Mouse (Mus musculus): Measurements from ENCODE around the gene Dnah2. TPM values are rescaled to one million over a fixed set of nuclear protein-coding genes. Genes with fewer than 3 reads are reported as not detected.
"Not testable (repeated sequence)": the region's sequence is repeated elsewhere in the genome, so short reads cannot be mapped to it uniquely, and the experiment has no call there.

The Dnah2 gene
- polyA plus RNA-seq, 1 experiment from 2014 or later, result 3.1 TPM

DNA sequence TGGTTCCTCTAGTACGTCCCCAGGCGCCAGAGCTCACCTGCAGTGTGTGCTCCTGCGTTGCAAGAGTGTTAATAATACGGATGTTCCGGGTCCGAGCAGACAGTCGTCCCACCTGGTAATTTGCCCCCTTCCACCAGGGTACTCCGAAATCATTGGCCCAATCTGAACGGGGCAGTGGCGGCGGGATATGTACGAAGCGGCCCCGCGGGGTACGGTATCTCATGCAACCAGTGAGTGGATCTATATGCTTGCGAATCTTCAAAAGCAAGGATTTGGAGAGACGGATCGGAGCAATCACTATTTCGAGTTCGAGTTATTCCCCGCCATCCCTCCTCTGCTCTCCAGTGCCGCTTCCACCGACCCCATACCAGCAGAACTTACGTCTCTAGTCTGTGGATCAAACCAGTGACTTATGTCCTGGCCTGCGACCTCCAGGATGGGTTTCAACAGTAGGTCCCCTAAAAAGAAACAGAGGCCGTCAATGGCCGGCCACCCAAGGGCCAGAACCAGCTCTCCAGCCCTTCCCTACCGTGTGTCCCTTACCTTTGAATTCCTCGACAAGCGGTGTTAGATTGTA is 154.2 kb downstream of the Dnah2 start:
- H3K4me1 ChIP-seq, result peaks cover 31% of the 10 kb centered on the region
- not testable (repeated sequence) for H3K9me3 ChIP-seq (replicated peaks); H3K36me3 ChIP-seq; ATAC-seq (ENCODE audit: low FRiP score); H3K27me3 ChIP-seq (replicated peaks)
- WGBS, result 1% methylated on average over 31 of the region's 31 CpGs
- peak overlapping the region; percentile 100 for H3K27ac ChIP-seq (replicated peaks)
- H3K4me2 ChIP-seq, result peak overlapping the region; percentile 85
- H3K9ac ChIP-seq (replicated peaks), result peak overlapping the region; percentile 95
- peak overlapping the region; percentile 84 for H3K4me3 ChIP-seq (replicated peaks)

DNA sequence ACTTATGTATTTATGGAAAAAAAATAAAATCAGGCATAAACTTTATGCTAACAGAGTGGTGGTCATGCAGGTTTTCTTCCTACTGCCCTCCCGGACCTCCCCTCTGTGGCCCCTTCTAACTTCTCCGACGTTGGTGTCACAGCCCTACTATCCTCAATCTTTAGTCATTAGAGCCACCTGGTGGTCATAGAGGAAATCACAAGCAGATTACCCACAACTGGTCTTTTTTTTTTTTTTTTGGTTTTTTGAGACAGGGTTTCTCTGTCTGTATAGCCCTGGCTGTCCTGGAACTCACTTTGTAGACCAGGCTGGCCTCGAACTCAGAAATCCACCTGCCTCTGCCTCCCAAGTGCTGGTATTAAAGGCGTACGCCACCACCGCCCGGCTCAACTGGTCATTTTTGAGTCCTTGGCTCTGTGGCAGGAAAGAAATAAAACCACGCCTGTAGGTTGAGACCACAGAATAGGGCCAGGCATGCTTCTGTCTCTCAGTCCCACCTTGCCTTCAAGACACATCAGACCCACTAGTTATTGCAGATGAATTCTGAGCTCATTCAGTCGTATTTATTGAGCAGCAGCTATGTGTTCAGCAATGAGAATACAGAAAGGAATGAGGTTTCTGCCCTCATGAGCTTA is 158.4 kb downstream of the Dnah2 start:
- H3K27ac ChIP-seq (replicated peaks), result no peak overlapping the region
- no peak for ATAC-seq (ENCODE audit: low FRiP score)
- WGBS, result 52% methylated on average over 10 of the region's 10 CpGs
- no peak overlapping the region for H3K4me3 ChIP-seq (replicated peaks)
- H3K4me2 ChIP-seq, result no peak overlapping the region
- peaks cover 11% of the 10 kb centered on the region for H3K4me1 ChIP-seq
- H3K27me3 ChIP-seq (replicated peaks), result no peaks in the 10 kb centered on the region
- H3K9me3 ChIP-seq (replicated peaks), result no peaks in the 10 kb centered on the region
- H3K36me3 ChIP-seq, result no peaks in the 10 kb centered on the region
- no peak overlapping the region for H3K9ac ChIP-seq (replicated peaks)

DNA sequence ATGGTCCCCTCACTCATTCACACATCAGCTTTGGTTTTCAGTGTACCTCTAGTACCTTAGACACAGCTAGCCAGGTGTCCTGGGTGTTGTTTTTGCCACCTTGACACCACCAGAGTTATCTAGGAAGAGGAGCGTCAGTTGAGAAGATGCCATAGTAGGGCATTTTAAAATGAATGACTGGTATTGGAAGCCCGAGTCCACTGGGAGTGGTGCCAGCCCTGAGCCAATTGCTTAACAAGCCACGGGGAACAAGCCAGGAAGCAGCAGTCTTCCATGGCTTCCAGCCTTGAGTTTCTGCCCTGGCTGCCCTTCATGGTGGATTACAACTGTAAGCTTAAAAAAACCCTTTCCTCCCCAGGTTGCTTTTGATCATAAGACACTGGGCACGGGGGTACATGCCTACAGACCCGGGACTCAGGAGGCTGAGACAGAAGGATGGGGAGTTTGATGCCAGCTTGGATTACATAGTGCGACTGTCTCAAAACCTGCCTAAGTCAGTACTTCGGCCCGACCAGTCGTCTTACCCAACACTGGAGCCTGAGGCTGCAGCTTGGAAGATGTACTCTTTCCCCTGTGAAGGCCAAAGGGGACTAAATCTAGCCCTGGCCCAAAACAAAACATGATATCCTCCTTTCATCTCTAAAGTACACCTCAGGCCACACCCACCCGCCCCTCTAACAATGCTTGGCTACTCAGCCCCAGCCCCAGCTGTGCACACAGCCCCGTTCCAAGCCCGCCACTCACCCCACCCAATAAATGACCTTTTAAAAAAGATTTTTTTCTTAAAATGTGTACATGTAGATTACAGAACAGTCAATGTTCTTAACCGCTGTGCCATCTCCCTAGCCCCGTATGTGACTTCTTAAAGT is 159.1 kb downstream of the Dnah2 start:
- Histone ChIP-seq H3K27ac (replicated peaks) (no peak overlapping the region), H3K36me3 (no peaks in the 10 kb centered on the region), H3K9ac (replicated peaks) (no peak overlapping the region), H3K4me3 (replicated peaks) (no peak overlapping the region), H3K9me3 (replicated peaks) (no peaks in the 10 kb centered on the region), H3K27me3 (replicated peaks) (no peaks in the 10 kb centered on the region), H3K4me1 (peaks cover 11% of the 10 kb centered on the region), H3K4me2 (no peak overlapping the region)
- WGBS, result 58% methylated on average over 14 of the region's 14 CpGs
- ATAC-seq (ENCODE audit: low FRiP score), result no peak

DNA sequence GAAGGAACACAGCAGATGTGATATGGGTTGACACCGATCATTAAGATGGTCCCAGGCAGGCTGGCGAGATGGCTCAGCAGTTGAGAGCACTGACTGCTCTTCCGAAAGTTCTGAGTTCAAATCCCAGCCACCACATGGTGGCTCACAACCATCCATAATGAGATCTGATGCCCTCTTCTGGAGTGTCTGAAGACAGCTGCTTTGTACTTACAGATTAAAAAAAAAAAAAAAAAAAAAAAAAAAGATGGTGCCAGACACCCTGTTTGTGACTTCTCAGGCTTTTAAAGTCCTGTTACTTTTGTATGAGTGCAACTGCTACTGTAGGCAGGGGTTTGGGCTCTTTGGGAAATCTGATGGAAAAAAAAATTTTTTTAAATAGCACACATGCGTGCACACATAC is 160.2 kb downstream of the Dnah2 start:
- no peak overlapping the region for H3K9ac ChIP-seq (replicated peaks)
- no peak overlapping the region for H3K4me3 ChIP-seq (replicated peaks)
- H3K4me2 ChIP-seq, result no peak overlapping the region
- H3K4me1 ChIP-seq, result peaks cover 4% of the 10 kb centered on the region; the same call in 1 of the 2 replicates
- H3K9me3 ChIP-seq (replicated peaks), result no peaks in the 10 kb centered on the region
- H3K27ac ChIP-seq (replicated peaks), result no peak overlapping the region
- no peaks in the 10 kb centered on the region for H3K27me3 ChIP-seq (replicated peaks)
- no peak for ATAC-seq (ENCODE audit: low FRiP score)
- H3K36me3 ChIP-seq, result no peaks in the 10 kb centered on the region
- WGBS, result 96% methylated on average over 4 of the region's 4 CpGs

DNA sequence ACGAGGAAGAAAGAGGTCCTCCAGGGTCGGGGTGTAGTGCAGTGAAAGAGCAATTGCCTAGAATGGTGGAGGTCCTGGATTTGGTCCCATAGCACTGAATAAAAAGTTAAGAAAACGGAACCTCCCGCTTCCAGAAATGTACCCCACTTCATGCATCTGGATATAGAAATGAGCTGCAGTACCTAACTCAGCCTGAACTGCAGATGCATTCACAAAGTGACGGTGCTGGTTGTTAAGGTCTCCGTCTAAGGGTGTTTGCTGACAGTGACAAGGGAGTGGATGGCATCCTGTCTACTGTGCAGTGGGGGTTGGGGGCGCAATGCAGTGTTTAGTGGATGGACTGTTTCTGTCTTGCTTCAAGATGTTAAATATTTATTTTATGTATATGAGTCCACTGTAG is 162.2 kb downstream of the Dnah2 start:
- no peaks in the 10 kb centered on the region for H3K36me3 ChIP-seq
- H3K4me2 ChIP-seq, result no peak overlapping the region
- no peak overlapping the region for H3K27ac ChIP-seq (replicated peaks)
- no peak overlapping the region for H3K9ac ChIP-seq (replicated peaks)
- no peak overlapping the region for H3K4me3 ChIP-seq (replicated peaks)
- no peaks in the 10 kb centered on the region for H3K9me3 ChIP-seq (replicated peaks)
- H3K27me3 ChIP-seq (replicated peaks), result no peaks in the 10 kb centered on the region
- ATAC-seq (ENCODE audit: low FRiP score), result no peak
- peaks cover 3% of the 10 kb centered on the region; the same call in 1 of the 2 replicates for H3K4me1 ChIP-seq
- WGBS, result 81% methylated on average over 7 of the region's 7 CpGs

DNA sequence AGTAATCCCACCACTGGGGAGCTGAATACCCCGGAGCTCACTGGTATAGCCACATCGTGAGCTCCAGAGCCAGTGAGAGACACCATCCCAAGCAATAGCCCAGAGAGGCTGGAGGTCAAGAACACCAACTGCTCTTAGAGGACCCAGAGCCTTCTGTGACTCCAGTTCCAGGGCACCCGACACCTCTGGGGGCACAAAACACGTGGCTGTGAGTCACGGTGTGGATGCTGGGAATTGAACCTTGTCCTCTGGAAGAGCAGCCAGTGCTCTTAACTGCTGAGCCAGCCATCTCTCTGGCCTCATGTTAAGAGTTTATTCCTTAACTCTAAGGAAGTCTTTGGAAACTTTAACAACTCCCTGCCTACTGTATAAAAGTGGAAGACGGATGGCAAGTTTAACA is 163.9 kb downstream of the Dnah2 start:
- ATAC-seq (ENCODE audit: low FRiP score), result no peak
- no peak overlapping the region for H3K27ac ChIP-seq (replicated peaks)
- 81% methylated on average over 6 of the region's 6 CpGs for WGBS
- H3K9ac ChIP-seq (replicated peaks), result no peak overlapping the region
- no peaks in the 10 kb centered on the region for H3K4me1 ChIP-seq
- H3K27me3 ChIP-seq (replicated peaks), result no peaks in the 10 kb centered on the region
- no peaks in the 10 kb centered on the region for H3K9me3 ChIP-seq (replicated peaks)
- no peaks in the 10 kb centered on the region for H3K36me3 ChIP-seq
- H3K4me3 ChIP-seq (replicated peaks), result no peak overlapping the region
- no peak overlapping the region for H3K4me2 ChIP-seq

DNA sequence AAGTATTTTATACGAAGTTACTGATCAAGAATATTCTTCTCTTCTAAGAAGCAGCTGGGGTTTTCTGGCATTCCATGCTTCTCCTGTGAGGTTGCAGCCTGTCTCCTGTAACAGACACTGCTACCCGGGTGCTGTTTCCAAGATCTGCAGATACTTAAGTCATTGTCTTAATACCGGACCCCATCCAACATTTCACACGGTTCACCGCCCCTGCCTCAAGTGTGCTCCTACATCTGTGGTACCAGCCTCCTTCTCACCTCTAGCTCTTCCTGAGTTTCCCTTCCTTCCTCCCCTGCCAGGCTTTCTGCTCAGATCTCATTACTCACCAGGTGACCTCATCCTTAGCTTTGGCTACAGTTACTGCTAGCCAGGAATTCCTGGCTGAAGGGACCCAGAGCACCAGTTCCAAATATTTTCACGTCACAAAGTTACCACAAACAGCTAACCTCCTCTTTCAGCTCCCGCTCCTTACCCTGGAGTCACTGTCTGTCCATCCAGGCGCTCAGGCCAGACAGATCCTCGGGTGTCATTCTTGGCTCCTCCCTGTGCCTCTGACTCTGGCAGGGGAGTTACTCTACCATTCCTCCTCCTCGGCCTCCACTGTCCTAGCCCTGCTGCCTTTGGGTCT is 166.3 kb downstream of the Dnah2 start:
- no peaks in the 10 kb centered on the region for H3K36me3 ChIP-seq
- no peaks in the 10 kb centered on the region for H3K27me3 ChIP-seq (replicated peaks)
- no peak overlapping the region for H3K9ac ChIP-seq (replicated peaks)
- H3K4me1 ChIP-seq, result no peaks in the 10 kb centered on the region
- no peak overlapping the region for H3K27ac ChIP-seq (replicated peaks)
- ATAC-seq (ENCODE audit: low FRiP score), result no peak
- 71% methylated on average over 10 of the region's 10 CpGs for WGBS
- H3K4me2 ChIP-seq, result no peak overlapping the region
- no peaks in the 10 kb centered on the region for H3K9me3 ChIP-seq (replicated peaks)
- H3K4me3 ChIP-seq (replicated peaks), result no peak overlapping the region

DNA sequence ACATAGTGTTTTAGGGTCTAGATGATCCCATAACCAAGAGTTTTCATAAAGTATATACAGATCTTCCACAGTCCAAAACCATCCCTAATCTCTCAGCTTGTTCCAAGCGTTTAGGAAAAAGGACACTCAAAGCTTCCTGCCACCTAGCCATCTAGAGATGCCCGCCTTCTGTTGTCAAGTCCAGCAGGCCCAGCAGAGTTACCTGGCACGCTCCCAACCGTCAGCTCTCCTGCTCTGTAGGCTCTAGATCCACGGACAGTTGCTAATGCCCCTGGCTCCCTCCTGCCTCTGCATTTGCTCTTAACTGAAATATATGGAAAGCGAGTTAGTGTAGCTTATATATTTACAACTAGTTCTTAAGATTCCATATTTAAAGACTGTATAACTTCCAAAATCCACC is 167.6 kb downstream of the Dnah2 start:
- H3K9me3 ChIP-seq (replicated peaks), result no peaks in the 10 kb centered on the region
- H3K27ac ChIP-seq (replicated peaks), result no peak overlapping the region
- no peaks in the 10 kb centered on the region for H3K27me3 ChIP-seq (replicated peaks)
- 83% methylated on average over 6 of the region's 6 CpGs for WGBS
- no peak overlapping the region for H3K4me3 ChIP-seq (replicated peaks)
- H3K4me2 ChIP-seq, result no peak overlapping the region
- ATAC-seq (ENCODE audit: low FRiP score), result no peak
- no peaks in the 10 kb centered on the region for H3K36me3 ChIP-seq
- no peak overlapping the region for H3K9ac ChIP-seq (replicated peaks)
- no peaks in the 10 kb centered on the region for H3K4me1 ChIP-seq

DNA sequence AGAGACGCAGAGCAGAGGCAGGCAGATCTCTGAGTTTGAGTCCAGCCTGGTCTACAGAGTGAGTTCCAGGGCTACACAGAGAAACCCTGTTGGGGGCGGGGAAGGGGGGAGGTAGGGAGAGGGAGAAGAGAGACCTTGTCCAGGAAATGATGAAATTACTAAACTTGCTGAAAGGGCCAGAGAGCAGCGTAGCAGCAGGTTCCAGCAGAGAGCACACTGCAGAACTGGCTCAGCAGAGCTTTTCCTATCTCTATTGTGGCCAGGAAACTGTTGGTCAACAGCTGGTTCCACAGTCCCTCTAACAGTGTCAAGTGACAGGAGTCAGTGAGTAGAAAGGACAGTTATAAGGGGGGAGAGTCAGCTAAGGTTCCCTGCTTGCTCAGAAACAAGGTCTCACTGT is 169.3 kb downstream of the Dnah2 start:
- Histone ChIP-seq H3K9me3 (replicated peaks) (no peaks in the 10 kb centered on the region), H3K36me3 (no peaks in the 10 kb centered on the region), H3K4me1 (no peaks in the 10 kb centered on the region), H3K9ac (replicated peaks) (no peak overlapping the region), H3K4me2 (no peak overlapping the region), H3K4me3 (replicated peaks) (no peak overlapping the region), H3K27me3 (replicated peaks) (no peaks in the 10 kb centered on the region), H3K27ac (replicated peaks) (no peak overlapping the region)
- 93% methylated on average over 3 of the region's 3 CpGs for WGBS
- no peak for ATAC-seq (ENCODE audit: low FRiP score)

DNA sequence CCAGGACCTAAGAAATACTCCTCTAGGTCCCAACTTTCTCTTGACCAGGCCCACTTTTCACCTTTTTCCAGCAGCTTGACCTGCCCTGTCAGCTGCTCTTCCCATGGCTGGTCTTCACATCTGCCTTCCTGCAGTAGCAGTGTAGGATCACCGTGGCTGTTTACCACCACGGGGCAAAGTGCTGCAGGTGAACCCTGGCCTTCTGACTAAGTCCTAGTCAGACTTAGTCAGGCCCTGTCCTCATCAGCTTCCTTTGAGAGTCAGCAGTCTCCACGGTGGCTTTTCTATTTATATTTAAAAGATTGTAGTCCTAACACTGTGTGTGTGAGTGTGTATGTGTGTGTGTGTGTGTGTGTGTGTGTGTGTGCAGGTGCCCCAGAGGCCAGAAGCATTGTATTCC is 171.1 kb downstream of the Dnah2 start:
- H3K9ac ChIP-seq (replicated peaks), result no peak overlapping the region
- 89% methylated on average over 3 of the region's 3 CpGs for WGBS
- no peak overlapping the region for H3K27ac ChIP-seq (replicated peaks)
- H3K4me1 ChIP-seq, result peaks cover 1% of the 10 kb centered on the region; the same call in 1 of the 2 replicates
- H3K36me3 ChIP-seq, result peaks cover 5% of the 10 kb centered on the region; the same call in 1 of the 2 replicates
- no peak overlapping the region for H3K4me2 ChIP-seq
- H3K9me3 ChIP-seq (replicated peaks), result no peaks in the 10 kb centered on the region
- H3K4me3 ChIP-seq (replicated peaks), result no peak overlapping the region
- no peak for ATAC-seq (ENCODE audit: low FRiP score)
- H3K27me3 ChIP-seq (replicated peaks), result no peaks in the 10 kb centered on the region

DNA sequence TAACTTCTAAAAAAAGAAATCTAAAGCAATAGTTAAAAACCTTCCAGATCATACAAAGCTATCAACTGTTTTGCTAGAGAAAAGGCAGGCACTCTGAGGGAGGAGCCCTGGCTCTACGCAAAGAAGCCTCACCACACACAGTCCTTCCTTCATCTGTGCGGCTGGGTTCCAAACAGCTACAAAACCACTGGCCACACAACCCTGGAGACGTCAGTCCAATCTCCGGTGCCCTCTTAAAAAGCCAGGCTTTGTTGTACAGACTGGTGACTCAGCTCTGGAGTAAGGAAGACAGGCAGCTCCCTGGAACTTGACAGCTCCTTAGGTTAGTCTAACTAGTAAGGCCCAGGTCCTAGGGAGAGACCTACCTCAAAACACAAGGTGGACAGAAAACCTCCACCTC is 173.3 kb downstream of the Dnah2 start:
- Histone ChIP-seq H3K27ac (replicated peaks) (no peak overlapping the region), H3K27me3 (replicated peaks) (no peaks in the 10 kb centered on the region), H3K4me1 (peaks cover 22% of the 10 kb centered on the region), H3K4me3 (replicated peaks) (no peak overlapping the region), H3K4me2 (no peak overlapping the region), H3K36me3 (peaks cover 5% of the 10 kb centered on the region; the same call in 1 of the 2 replicates), H3K9ac (replicated peaks) (no peak overlapping the region), H3K9me3 (replicated peaks) (no peaks in the 10 kb centered on the region)
- 85% methylated on average over 4 of the region's 4 CpGs for WGBS
- no peak for ATAC-seq (ENCODE audit: low FRiP score)

Measured in neural tube, embryonic 15.5 days (tissue).